Mouse (Mus musculus) stomach, postnatal 0 days (tissue): Measurements from ENCODE around the gene Padi2. TPM values are rescaled to one million over a fixed set of nuclear protein-coding genes. Genes with fewer than 3 reads are reported as not detected.

Experiments used
- ATAC-seq: fragments of 200-750 bp; cut with Nextera tagmentation; 2 replicates; pipeline ENCODE4 v1.8.0; 2017; ENCODE audit not compliant: low FRiP score, low TSS enrichment
- DNase-seq: peaks from one replicate; pipeline ENCODE4 v3.0.0-alpha.2; 2016; ENCODE audit warnings: low spot score
- H3K27ac ChIP-seq: fragments of 300-500 bp; sonication (generic); replicated peaks from 2 replicates; pipeline ENCODE4 v1.5.1; 2014; ENCODE audit warnings: mild to moderate bottlenecking, control low read depth
- H3K27me3 ChIP-seq: fragments of 300-500 bp; sonication (generic); 2 replicates; pipeline ENCODE4 v1.6.1; 2014; ENCODE audit warnings: low read length; ENCODE audit not compliant: control insufficient read depth, insufficient read depth
- H3K36me3 ChIP-seq: fragments of 300-500 bp; sonication (generic); 2 replicates; pipeline ENCODE4 v1.6.1; 2014; ENCODE audit warnings: low read length, mixed read lengths; ENCODE audit not compliant: control insufficient read depth, insufficient read depth
- H3K4me1 ChIP-seq: fragments of 300-500 bp; sonication (generic); replicated peaks from 2 replicates; pipeline ENCODE4 v1.6.1; 2014; ENCODE audit warnings: antibody characterized with exemption; ENCODE audit not compliant: control insufficient read depth, insufficient read depth
- H3K4me2 ChIP-seq: fragments of 300-500 bp; sonication (generic); replicated peaks from 2 replicates; pipeline ENCODE4 v1.6.1; 2014; ENCODE audit warnings: low read depth, mild to moderate bottlenecking, control low read depth, moderate library complexity
- H3K4me3 ChIP-seq: fragments of 300-500 bp; sonication (generic); 2 replicates; pipeline ENCODE4 v1.5.1; 2014; ENCODE audit warnings: low read depth, low read length, control low read depth
- H3K9ac ChIP-seq: fragments of 300-500 bp; sonication (generic); 2 replicates; pipeline ENCODE4 v1.6.1; 2014; ENCODE audit warnings: mild to moderate bottlenecking, low read length, control low read depth, mixed read lengths
- H3K9me3 ChIP-seq: fragments of 300-500 bp; sonication (generic); 2 replicates; pipeline ENCODE4 v1.6.1; 2016; ENCODE audit warnings: low read length; ENCODE audit not compliant: control insufficient read depth
- CTCF ChIP-seq: IDR thresholded peaks from 2 replicates; pipeline ENCODE4 v1.5.1; 2016; ENCODE audit warnings: antibody characterized with exemption, low read depth, mild to moderate bottlenecking, moderate library complexity
- EP300 ChIP-seq: optimal IDR thresholded peaks from 2 replicates; pipeline ENCODE3; 2016; ENCODE audit warnings: antibody characterized with exemption
- WGBS: fragments of 180-500 bp; shearing (Covaris S2); extraction: QIAGEN DNeasy Blood & Tissue Kit; methylation state at CpG from one replicate; pipeline ENCODE4 v1.1.7; 2014; 5-methylcytosine and 5-hydroxymethylcytosine counted together
- polyA plus RNA-seq: library from polyadenylated mRNA; unstranded; fragments of >200 nt; fragmentation: Nextera tagmentation; extraction: Ambion mirVana; gene quantifications from 2 replicates; pipeline ENCODE4 v1.2.1, GENCODE M21; 2015

Padi2 gene
- polyA plus RNA-seq, 1 experiment from 2014 or later = 0.69 TPM

DNA sequence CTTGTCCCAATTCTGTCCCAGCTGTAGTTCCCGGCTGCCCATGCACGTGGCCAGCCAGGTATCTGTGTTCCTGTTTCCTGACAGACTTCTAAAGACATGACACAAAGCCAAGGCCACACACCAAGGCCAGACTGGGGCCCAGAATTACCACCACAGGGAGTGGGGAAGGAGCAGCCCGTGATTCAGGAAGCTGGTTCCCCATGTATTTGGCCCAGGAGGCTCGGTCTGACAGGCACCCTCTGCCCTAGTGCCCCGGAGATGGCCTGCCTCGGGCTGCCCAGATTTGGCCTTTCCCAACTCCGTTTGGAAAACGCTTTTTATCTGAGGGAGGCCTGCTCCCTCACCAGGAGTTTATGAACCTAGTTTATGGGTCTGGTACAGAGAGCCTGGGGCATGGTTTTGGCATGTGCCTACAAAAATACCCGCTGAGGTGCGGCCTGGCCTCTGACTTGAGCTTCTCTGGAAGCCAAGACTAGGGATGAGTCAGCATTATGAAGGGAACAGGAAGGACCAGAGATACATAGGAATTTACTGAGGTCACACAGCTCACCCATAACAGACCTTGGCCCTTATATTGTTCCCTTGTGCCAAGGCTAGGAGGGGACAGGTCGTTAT, 44.0 kb upstream of the Padi2 start:
- Histone ChIP-seq H3K27me3 (no peaks in the 10 kb centered on the region), H3K27ac (no peak overlapping the region), H3K36me3 (no peaks in the 10 kb centered on the region), H3K4me2 (no peak overlapping the region), H3K4me1 (no peaks in the 10 kb centered on the region), H3K4me3 (no peak overlapping the region), H3K9ac (no peak overlapping the region), H3K9me3 (no peaks in the 10 kb centered on the region)
- 69% methylated on average over 11 of the region's 11 CpGs for WGBS
- DNase-seq (no peak), ATAC-seq (peak; percentile 19; the same call in 1 of the 2 replicates)
- no peak for TF ChIP-seq EP300
- TF ChIP-seq CTCF = no peak

DNA sequence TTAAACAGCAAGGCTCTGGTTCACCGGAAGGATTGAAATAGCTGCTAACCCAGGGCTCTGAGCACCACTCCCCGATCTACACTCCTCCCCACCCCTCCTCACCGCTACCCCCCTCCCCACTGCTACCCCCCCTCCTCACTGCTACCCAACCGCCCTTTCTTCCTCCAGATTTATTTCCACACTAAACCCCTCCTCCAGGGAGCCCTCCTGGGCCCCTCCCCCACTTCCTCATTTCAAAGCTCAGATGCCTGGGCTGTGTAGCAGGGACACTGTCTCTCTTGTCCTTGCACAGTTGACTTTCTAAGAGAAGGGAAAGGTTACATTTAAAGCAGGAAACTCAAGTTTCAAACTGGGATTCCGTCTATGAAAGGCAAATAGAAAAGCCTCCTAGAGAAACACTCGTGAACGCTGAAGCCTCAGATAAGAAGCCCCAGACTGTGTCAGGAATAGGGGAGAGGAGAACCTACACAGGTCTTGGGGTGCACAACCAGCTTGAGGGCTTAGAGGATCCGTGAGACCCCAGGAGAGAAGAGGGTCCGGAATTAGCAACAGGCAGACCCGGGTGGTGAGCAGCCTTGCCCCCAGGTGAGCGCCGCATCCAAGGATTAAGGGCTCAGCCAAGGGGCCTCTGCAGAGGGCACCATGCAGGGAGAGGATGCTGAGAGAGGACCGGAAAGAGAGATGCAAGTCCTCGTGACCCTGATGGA, 37.5 kb upstream of the Padi2 start:
- no peak overlapping the region for H3K4me3 ChIP-seq
- H3K9me3 ChIP-seq = no peaks in the 10 kb centered on the region
- H3K4me1 ChIP-seq = no peaks in the 10 kb centered on the region
- ATAC-seq (no peak), DNase-seq (no peak)
- H3K27ac ChIP-seq = no peak overlapping the region
- H3K4me2 ChIP-seq = no peak overlapping the region
- H3K9ac ChIP-seq = 0 out of 2 replicates have a peak overlapping the region, but pooled peaks have one; percentile 18
- TF ChIP-seq EP300 (no peak), CTCF (no peak)
- WGBS = 5% methylated on average over 14 of the region's 14 CpGs
- no peaks in the 10 kb centered on the region for H3K27me3 ChIP-seq
- H3K36me3 ChIP-seq = no peaks in the 10 kb centered on the region

DNA sequence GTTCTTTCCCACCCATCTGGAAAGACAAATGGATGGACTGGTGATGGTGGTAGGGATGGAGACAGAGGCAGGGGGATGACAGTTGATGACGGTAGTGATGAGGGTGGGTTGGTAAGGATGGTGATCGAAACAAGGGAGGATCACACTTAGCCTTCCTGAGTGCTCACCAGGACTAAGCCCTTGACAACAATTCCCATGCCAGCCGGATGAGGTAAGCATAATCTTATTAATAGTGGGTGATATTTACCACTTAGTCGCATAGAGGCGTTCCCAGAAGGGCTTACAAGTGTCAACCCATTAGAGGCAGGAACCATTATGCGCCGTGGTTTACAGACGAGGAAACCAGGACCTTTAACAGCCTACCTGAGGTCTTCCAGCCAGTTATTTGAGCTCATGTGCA, 36.2 kb upstream of the Padi2 start:
- no peaks in the 10 kb centered on the region for H3K36me3 ChIP-seq
- TF ChIP-seq CTCF (no peak), EP300 (no peak)
- no peak overlapping the region for H3K9ac ChIP-seq
- DNase-seq (no peak), ATAC-seq (no peak)
- no peak overlapping the region for H3K4me2 ChIP-seq
- H3K27me3 ChIP-seq = no peaks in the 10 kb centered on the region
- H3K4me1 ChIP-seq = no peaks in the 10 kb centered on the region
- WGBS = 78% methylated on average over 8 of the region's 8 CpGs
- no peaks in the 10 kb centered on the region for H3K9me3 ChIP-seq
- no peak overlapping the region for H3K4me3 ChIP-seq
- H3K27ac ChIP-seq = no peak overlapping the region

DNA sequence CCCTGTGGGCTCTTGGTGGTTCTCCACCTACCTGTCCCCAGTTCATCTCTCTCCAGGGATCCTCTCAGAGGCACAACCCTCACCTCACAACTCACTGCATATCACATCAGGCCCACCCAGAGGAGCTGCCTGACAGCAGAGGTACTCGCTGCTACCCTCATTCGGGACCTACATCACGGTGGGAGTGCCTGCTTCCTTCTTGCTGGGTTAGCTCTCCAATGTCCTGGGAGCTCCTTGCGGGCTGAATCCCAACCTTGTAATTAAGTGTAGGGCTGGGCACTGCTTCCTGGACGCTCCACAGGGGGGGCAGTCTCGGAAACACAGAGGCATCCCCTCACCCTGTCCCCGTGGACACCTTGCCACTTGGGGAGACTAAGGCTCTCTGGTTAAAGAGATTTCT, 35.3 kb upstream of the Padi2 start:
- WGBS = 82% methylated on average over 7 of the region's 7 CpGs
- Histone ChIP-seq H3K9me3 (no peaks in the 10 kb centered on the region), H3K4me3 (no peak overlapping the region), H3K4me1 (no peaks in the 10 kb centered on the region), H3K9ac (no peak overlapping the region), H3K27ac (no peak overlapping the region), H3K4me2 (no peak overlapping the region), H3K36me3 (no peaks in the 10 kb centered on the region), H3K27me3 (no peaks in the 10 kb centered on the region)
- no peak for DNase-seq
- no peak for TF ChIP-seq CTCF
- TF ChIP-seq EP300 = no peak
- ATAC-seq = no peak

GRCm38 (mm10) chr4:140871376-140871775, 34.8 kb upstream of the Padi2 start:
- 85% methylated on average over 3 of the region's 3 CpGs for WGBS

More at GRCm38 (mm10) chr4:140871376-140871775, 34.8 kb upstream of the Padi2 start:
- no peak for TF ChIP-seq CTCF
- TF ChIP-seq EP300 = no peak
- Histone ChIP-seq H3K27ac (no peak overlapping the region), H3K4me3 (no peak overlapping the region), H3K4me2 (no peak overlapping the region), H3K9me3 (no peaks in the 10 kb centered on the region), H3K4me1 (no peaks in the 10 kb centered on the region), H3K9ac (no peak overlapping the region), H3K36me3 (no peaks in the 10 kb centered on the region), H3K27me3 (no peaks in the 10 kb centered on the region)
- peak; percentile 10 for DNase-seq
- ATAC-seq = no peak
